In genomic region chr1:179451211-179451610, GRCm38 (mm10) we compare ENCODE assay signal across 8 mouse cellular contexts.
DNase-seq lines count a peak whose midpoint lies in the region; ATAC-seq and TF ChIP-seq lines count a peak whose summit lies in the region.
"Had no signal": no experiment of that assay in that cellular context is flagged by ENCODE, and none has a peak within 500 bp of the region (broad histone marks: within the 10 kb centered on the region; RNA-seq: fewer than 3 reads in every experiment).

No protein-coding gene starts in this region.

- H3K27me3 ChIP-seq in kidney, postnatal 0 days (ENCODE audit: insufficient read depth, low read length) = no peaks in the 10 kb centered on the region
- no peaks in the 10 kb centered on the region for H3K27me3 ChIP-seq in kidney, embryonic 16.5 days (ENCODE audit: insufficient read depth, low read length)
- H3K27me3 ChIP-seq in thymus, adult 2 months (ENCODE audit: control insufficient read depth, insufficient read depth, low read length) = no peaks in the 10 kb centered on the region

- H3K4me3 ChIP-seq in kidney, postnatal 0 days (replicated peaks; ENCODE audit: low read depth, low read length) = no peak overlapping the region
- no peak overlapping the region for H3K4me3 ChIP-seq in kidney, embryonic 16.5 days (ENCODE audit: low read length)
- H3K4me3 ChIP-seq in thymus, adult 2 months (ENCODE audit: control insufficient read depth, insufficient read depth, low read length) = no peak overlapping the region

- H3K4me1 ChIP-seq in kidney, postnatal 0 days (replicated peaks; ENCODE audit: insufficient read depth, low read length) = no peaks in the 10 kb centered on the region
- peaks cover 18% of the 10 kb centered on the region for H3K4me1 ChIP-seq in kidney, embryonic 16.5 days (ENCODE audit: insufficient read depth, low read length)
- no peaks in the 10 kb centered on the region for H3K4me1 ChIP-seq in thymus, adult 2 months (replicated peaks; ENCODE audit: control insufficient read depth, insufficient read depth, low read length)

- no peak for TF ChIP-seq POLR2A in thymus, adult 2 months (IDR thresholded peaks at IDR 0.05; ENCODE audit: control insufficient read depth, extremely low read depth, insufficient read depth, low read length, poor library complexity)

- ATAC-seq in kidney, postnatal 0 days (replicated peaks; ENCODE audit: low FRiP score, low read depth) = no peak
- no peak for ATAC-seq in kidney, embryonic 16.5 days (ENCODE audit: low FRiP score, low TSS enrichment)

- DNase-seq in kidney, postnatal 0 days (ENCODE audit: low spot score) = no peak
- peak; percentile 15 for DNase-seq in thymus, adult 2 months
- DNase-seq in thymus, adult 18-20 months = no peak
- peak; percentile 4 for DNase-seq in c-Kit-positive CD71-positive TER-119-positive erythroid progenitor cells, embryonic 14.5 days (ENCODE audit: low spot score)
- DNase-seq in frontal cortex, postnatal 25 days (ENCODE audit: low spot score in 2 of 2) = no peak
- no peak for DNase-seq in gastrocnemius, adult 8-10 months (ENCODE audit: low spot score in 2 of 2)

- H3K36me3 ChIP-seq in kidney, postnatal 0 days (ENCODE audit: insufficient read depth, low read length) = no peaks in the 10 kb centered on the region
- no peaks in the 10 kb centered on the region for H3K36me3 ChIP-seq in kidney, embryonic 16.5 days (ENCODE audit: insufficient read depth, low read length)
- H3K36me3 ChIP-seq in thymus, adult 2 months (ENCODE audit: control insufficient read depth, insufficient read depth, low read length) = no peaks in the 10 kb centered on the region

- H3K9ac ChIP-seq in kidney, postnatal 0 days (ENCODE audit: low read depth, low read length) = no peak overlapping the region
- no peak overlapping the region for H3K9ac ChIP-seq in kidney, embryonic 16.5 days (replicated peaks; ENCODE audit: low read length)

- 93% methylated on average over 2 of the region's 2 CpGs for WGBS in kidney, postnatal 0 days
- WGBS in kidney, embryonic 16.5 days = 95% methylated on average over 2 of the region's 2 CpGs
- 99% methylated on average over 2 of the region's 2 CpGs for WGBS in thymus, adult 2 months

- peak; percentile 64 for TF ChIP-seq CTCF in kidney, postnatal 0 days (IDR thresholded peaks at IDR 0.05; ENCODE audit: low read depth)
- no peak for TF ChIP-seq CTCF in thymus, adult 2 months (IDR thresholded peaks at IDR 0.05; ENCODE audit: borderline replicate concordance, control insufficient read depth, extremely low read depth, insufficient read depth, low read length, poor library complexity)

- H3K4me2 ChIP-seq in kidney, postnatal 0 days (ENCODE audit: low read length) = no peak overlapping the region
- H3K4me2 ChIP-seq in kidney, embryonic 16.5 days (replicated peaks; ENCODE audit: low read depth, low read length) = no peak overlapping the region
- H3K4me2 ChIP-seq: heart, embryonic 11.5 days had no signal

- no peaks in the 10 kb centered on the region for H3K9me3 ChIP-seq in kidney, postnatal 0 days (replicated peaks; ENCODE audit: low read length)
- peaks cover 3% of the 10 kb centered on the region; the same call in 1 of the 2 replicates for H3K9me3 ChIP-seq in kidney, embryonic 16.5 days (ENCODE audit: low read length)

- H3K27ac ChIP-seq in kidney, postnatal 0 days = no peak overlapping the region
- H3K27ac ChIP-seq in kidney, embryonic 16.5 days (ENCODE audit: low read length) = no peak overlapping the region
- no peak overlapping the region for H3K27ac ChIP-seq in thymus, adult 2 months (ENCODE audit: control insufficient read depth, insufficient read depth, low read length)

Comparison
In these comparisons a context has a peak if more than half of its experiments do, and no peak if none do; other contexts are left out.
1. DNase-seq: peak in thymus, adult 2 months (single experiment) and c-Kit-positive CD71-positive TER-119-positive erythroid progenitor cells, embryonic 14.5 days (single experiment); none in kidney, postnatal 0 days (single experiment), thymus, adult 18-20 months (0 of 2), frontal cortex, postnatal 25 days (0 of 2) and gastrocnemius, adult 8-10 months (0 of 2).